ENCODE assay signal across 8 mouse cellular contexts in genomic region chr11:67675562-67676540, GRCm38 (mm10). TPM values are rescaled to one million over a fixed set of nuclear protein-coding genes. Genes with fewer than 3 reads are reported as not detected.
DNase-seq lines count a peak whose midpoint lies in the region; ATAC-seq and TF ChIP-seq lines count a peak whose summit lies in the region.

No protein-coding gene starts in this region.

- TF ChIP-seq POLR2A in kidney, adult 2 months (IDR thresholded peaks at IDR 0.05; ENCODE audit: low read depth, low read length): no peak

- peak; percentile 74 for ATAC-seq in common myeloid progenitor, adult 5-6 weeks (replicated peaks; ENCODE audit: low read depth, poor library complexity, severe bottlenecking)
- ATAC-seq in midbrain, embryonic 15.5 days (replicated peaks): peak; percentile 81

- WGBS in kidney, adult 2 months: 58% methylated on average over 12 of the region's 12 CpGs
- WGBS in midbrain, embryonic 15.5 days: 58% methylated on average over 12 of the region's 12 CpGs

- peak; percentile 79 for TF ChIP-seq CTCF in kidney, adult 2 months (conservative IDR thresholded peaks at IDR 0.05; ENCODE audit: insufficient read depth, insufficient read length, low read depth, low read length)

- H3K27ac ChIP-seq in kidney, adult 2 months (ENCODE audit: insufficient read depth, low read depth, low read length): no peak overlapping the region
- H3K27ac ChIP-seq in midbrain, embryonic 15.5 days: no peak overlapping the region

- no peak overlapping the region for H3K9ac ChIP-seq in midbrain, embryonic 15.5 days

- DNase-seq in kidney, adult 2 months: peak; percentile 61
- DNase-seq in kidney, adult 11 months: no peak
- peak; percentile 62 for DNase-seq in Muller cell, postnatal 12 days (ENCODE audit: inconsistent ontology term)
- peak; percentile 57 to 64 for DNase-seq in heart, postnatal 36 days
- DNase-seq in layer of hippocampus, postnatal 36 days: peak; percentile 42 to 68
- DNase-seq in yolk sac, embryonic 10.5 days (ENCODE audit: low spot score): peak; percentile 31

- H3K9me3 ChIP-seq in midbrain, embryonic 15.5 days: no peaks in the 10 kb centered on the region

- H3K36me3 ChIP-seq in kidney, adult 2 months (ENCODE audit: control insufficient read depth, insufficient read depth, low read length): no peaks in the 10 kb centered on the region
- H3K36me3 ChIP-seq in midbrain, embryonic 15.5 days (replicated peaks): no peaks in the 10 kb centered on the region

- no peaks in the 10 kb centered on the region for H3K4me1 ChIP-seq in kidney, adult 2 months (ENCODE audit: control insufficient read depth, insufficient read depth, low read length)
- no peaks in the 10 kb centered on the region for H3K4me1 ChIP-seq in midbrain, embryonic 15.5 days

- intact Hi-C loops in heart, postnatal 36 days (cut with DNase I): loop anchor here (1.0 kb wide), 2 partner anchors 19 to 303 kb away; no protein-coding TSS in a partner anchor

- H3K27me3 ChIP-seq in kidney, adult 2 months (replicated peaks; ENCODE audit: control insufficient read depth, insufficient read depth, low read length): no peaks in the 10 kb centered on the region
- H3K27me3 ChIP-seq in midbrain, embryonic 15.5 days (replicated peaks): no peaks in the 10 kb centered on the region

- H3K4me2 ChIP-seq in midbrain, embryonic 15.5 days: no peak overlapping the region

- no peak overlapping the region for H3K4me3 ChIP-seq in kidney, adult 2 months (ENCODE audit: insufficient read depth, low read depth, low read length)
- no peak overlapping the region for H3K4me3 ChIP-seq in midbrain, embryonic 15.5 days

RNA-seq across cellular contexts. Expression of gene Rcvrn, which starts 19.3 kb away (rescaled TPM):
- 0.14 TPM in 1 of 2 replicates, not detected in the other for polyA plus RNA-seq in kidney, adult 2 months (2012; rRNA removed)
- total RNA-seq in common myeloid progenitor, adult 5-6 weeks (2017): not detected in 2 replicates
- not detected for total RNA-seq in heart, postnatal 36 days (2021)
- 1 to 10 TPM; 1.8 to 2.9 TPM for total RNA-seq in layer of hippocampus, postnatal 36 days (2021)
- not detected in 2 replicates for polyA plus RNA-seq in midbrain, embryonic 15.5 days (2015; fragmentation: Nextera tagmentation; extraction: Ambion mirVana)
